Mouse (Mus musculus) kidney, embryonic 16.5 days (tissue): ENCODE data around the gene Prdx1. TPM values are rescaled to one million over a fixed set of nuclear protein-coding genes. Genes with fewer than 3 reads are reported as not detected.
"Not testable (repeated sequence)": the region's sequence is repeated elsewhere in the genome, so short reads cannot be mapped to it uniquely, and the experiment has no call there.

ENCODE experiments used
- ATAC-seq: fragments of 200-750 bp; cut with Nextera tagmentation; 2 replicates; pipeline ENCODE4 v1.8.0; 2017; ENCODE audit warnings: moderate TSS enrichment; ENCODE audit not compliant: low FRiP score, low TSS enrichment
- H3K27ac ChIP-seq: fragments of 300-500 bp; sonication (generic); 2 replicates; pipeline ENCODE4 v1.5.1; 2014; ENCODE audit warnings: low read length
- H3K27me3 ChIP-seq: fragments of 300-500 bp; sonication (generic); 2 replicates; pipeline ENCODE4 v1.6.1; 2014; ENCODE audit warnings: low read length, control low read depth, mixed read lengths; ENCODE audit not compliant: insufficient read depth
- H3K36me3 ChIP-seq: fragments of 300-500 bp; sonication (generic); 2 replicates; pipeline ENCODE4 v1.6.1; 2014; ENCODE audit warnings: low read length, control low read depth, mixed read lengths; ENCODE audit not compliant: insufficient read depth
- H3K4me1 ChIP-seq: fragments of 300-500 bp; sonication (generic); 2 replicates; pipeline ENCODE4 v1.6.1; 2014; ENCODE audit warnings: low read length, control low read depth, mixed read lengths; ENCODE audit not compliant: insufficient read depth
- H3K4me2 ChIP-seq: fragments of 300-500 bp; sonication (generic); replicated peaks from 2 replicates; pipeline ENCODE4 v1.6.1; 2014; ENCODE audit warnings: low read depth, low read length
- H3K4me3 ChIP-seq: fragments of 300-500 bp; sonication (generic); 2 replicates; pipeline ENCODE4 v1.5.1; 2014; ENCODE audit warnings: mild to moderate bottlenecking, low read length
- H3K9ac ChIP-seq: fragments of 300-500 bp; sonication (generic); replicated peaks from 2 replicates; pipeline ENCODE4 v1.6.1; 2014; ENCODE audit warnings: low read length
- H3K9me3 ChIP-seq: fragments of 300-500 bp; sonication (generic); 2 replicates; pipeline ENCODE4 v1.6.1; 2016; ENCODE audit warnings: low read length, control low read depth
- WGBS: fragments of 180-500 bp; shearing (Covaris S2); extraction: QIAGEN DNeasy Blood & Tissue Kit; methylation state at CpG from one replicate; pipeline ENCODE4 v1.1.7; 2014; 5-methylcytosine and 5-hydroxymethylcytosine counted together
- polyA plus RNA-seq: library from polyadenylated mRNA; unstranded; fragments of >200 nt; fragmentation: Nextera tagmentation; extraction: Ambion mirVana; gene quantifications from 2 replicates; pipeline ENCODE4 v1.2.1, GENCODE M21; 2015

Prdx1 gene
- polyA plus RNA-seq, 1 experiment from 2014 or later: 1,468 TPM

DNA sequence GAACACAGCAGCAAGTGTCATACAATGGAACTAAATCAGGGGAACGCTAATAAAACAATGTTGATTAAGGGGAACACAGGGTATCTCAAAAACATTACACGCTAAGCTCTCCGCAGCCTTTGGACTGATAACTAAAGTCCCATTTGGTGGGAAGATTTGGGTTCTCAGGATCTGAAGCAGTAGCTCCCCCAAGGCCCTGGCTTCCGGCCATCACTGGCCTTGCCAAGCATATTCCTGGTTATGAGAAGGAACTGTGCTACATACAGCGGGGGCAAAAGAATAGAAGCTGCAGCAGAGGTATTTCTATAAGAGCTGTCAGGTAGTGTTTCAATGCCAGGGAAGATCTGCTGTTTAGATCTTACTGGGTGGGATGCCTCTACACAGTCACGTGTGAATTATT, 32.1 kb upstream of the Prdx1 start:
- H3K9me3 ChIP-seq: no peaks in the 10 kb centered on the region
- no peak overlapping the region for H3K27ac ChIP-seq
- no peak overlapping the region for H3K9ac ChIP-seq
- H3K4me2 ChIP-seq: no peak overlapping the region
- peaks cover 25% of the 10 kb centered on the region for H3K4me1 ChIP-seq
- 88% methylated on average over 6 of the region's 6 CpGs for WGBS
- H3K36me3 ChIP-seq: peaks cover 9% of the 10 kb centered on the region
- H3K27me3 ChIP-seq: no peaks in the 10 kb centered on the region
- no peak for ATAC-seq
- H3K4me3 ChIP-seq: no peak overlapping the region

DNA sequence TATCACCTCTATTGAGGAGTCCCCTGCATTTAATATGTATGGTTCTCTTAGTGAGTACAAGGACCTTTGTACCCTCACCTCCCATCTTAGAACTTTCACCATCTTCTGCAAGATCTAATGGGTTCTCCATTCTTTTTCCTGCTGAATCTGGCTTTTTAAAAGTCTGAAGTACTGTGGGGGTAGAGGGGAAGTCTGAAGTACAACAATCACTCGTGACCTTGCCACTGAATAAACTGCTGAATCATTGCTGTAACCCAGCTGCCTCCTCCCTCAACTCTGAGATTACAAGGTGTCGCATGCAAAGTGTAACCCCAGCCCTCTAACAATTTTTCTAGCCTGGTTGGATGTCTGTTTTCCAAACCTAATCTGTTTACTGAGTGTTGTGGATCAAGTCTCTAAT, 30.2 kb upstream of the Prdx1 start:
- Histone ChIP-seq H3K4me2 (no peak overlapping the region), H3K36me3 (no peaks in the 10 kb centered on the region), H3K9ac (0 out of 2 replicates have a peak overlapping the region, but pooled peaks have one; percentile 42), H3K27ac (peak overlapping the region; percentile 65; the same call in 1 of the 2 replicates), H3K4me1 (peaks cover 15% of the 10 kb centered on the region), H3K27me3 (no peaks in the 10 kb centered on the region), H3K4me3 (no peak overlapping the region), H3K9me3 (no peaks in the 10 kb centered on the region)
- WGBS: 32% methylated on average over 2 of the region's 2 CpGs
- no peak for ATAC-seq

DNA sequence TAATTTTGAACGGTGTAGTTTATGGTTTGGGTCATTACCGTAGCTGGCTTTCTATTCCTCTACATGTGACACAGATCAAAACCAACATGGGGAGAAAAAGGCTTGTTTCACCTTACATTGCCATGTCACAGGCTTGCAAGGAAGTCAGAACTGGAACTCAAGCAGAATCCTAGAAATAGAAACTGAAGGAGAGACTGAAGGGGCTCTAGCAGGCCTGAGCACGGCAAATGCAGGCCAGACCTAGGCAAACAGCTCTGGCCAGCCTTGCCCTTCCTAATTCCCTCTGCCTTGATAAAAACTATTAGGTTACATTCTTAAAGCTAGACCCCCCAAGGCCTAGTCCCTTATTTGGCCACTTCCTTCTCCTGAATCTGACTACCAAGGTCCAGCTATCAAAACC, 29.7 kb upstream of the Prdx1 start:
- WGBS: 68% methylated on average over 3 of the region's 3 CpGs
- Histone ChIP-seq H3K4me3 (no peak overlapping the region), H3K4me2 (no peak overlapping the region), H3K27me3 (no peaks in the 10 kb centered on the region), H3K9me3 (no peaks in the 10 kb centered on the region), H3K27ac (peak overlapping the region; percentile 65), H3K9ac (no peak overlapping the region), H3K36me3 (no peaks in the 10 kb centered on the region), H3K4me1 (peaks cover 13% of the 10 kb centered on the region)
- ATAC-seq: no peak

DNA sequence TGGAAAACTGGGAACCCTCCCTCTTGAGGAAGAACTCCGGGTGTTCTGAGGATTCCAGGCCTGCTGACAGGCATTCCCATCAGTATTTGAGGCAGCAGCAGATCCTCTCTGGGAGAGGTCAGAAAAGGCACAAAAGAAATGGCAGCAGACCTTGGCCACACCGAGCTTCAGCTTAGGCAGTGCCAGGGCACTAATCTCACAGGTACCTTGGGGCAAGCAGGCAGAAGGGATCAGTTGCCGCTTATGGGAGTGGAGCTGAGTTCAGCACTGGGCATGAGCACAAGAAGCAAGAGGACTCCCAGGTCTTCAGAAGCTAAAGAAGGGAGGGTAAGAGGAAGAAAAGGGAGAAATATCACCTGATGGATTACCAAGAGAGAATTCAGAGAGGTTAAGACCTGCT, 27.4 kb upstream of the Prdx1 start:
- H3K4me1 ChIP-seq: peaks cover 8% of the 10 kb centered on the region
- no peak overlapping the region for H3K27ac ChIP-seq
- H3K36me3 ChIP-seq: no peaks in the 10 kb centered on the region
- H3K9me3 ChIP-seq: no peaks in the 10 kb centered on the region
- H3K4me3 ChIP-seq: no peak overlapping the region
- no peak for ATAC-seq
- 0 out of 2 replicates have a peak overlapping the region, but pooled peaks have one; percentile 12 for H3K9ac ChIP-seq
- no peaks in the 10 kb centered on the region for H3K27me3 ChIP-seq
- 42% methylated on average over 3 of the region's 3 CpGs for WGBS
- H3K4me2 ChIP-seq: no peak overlapping the region

DNA sequence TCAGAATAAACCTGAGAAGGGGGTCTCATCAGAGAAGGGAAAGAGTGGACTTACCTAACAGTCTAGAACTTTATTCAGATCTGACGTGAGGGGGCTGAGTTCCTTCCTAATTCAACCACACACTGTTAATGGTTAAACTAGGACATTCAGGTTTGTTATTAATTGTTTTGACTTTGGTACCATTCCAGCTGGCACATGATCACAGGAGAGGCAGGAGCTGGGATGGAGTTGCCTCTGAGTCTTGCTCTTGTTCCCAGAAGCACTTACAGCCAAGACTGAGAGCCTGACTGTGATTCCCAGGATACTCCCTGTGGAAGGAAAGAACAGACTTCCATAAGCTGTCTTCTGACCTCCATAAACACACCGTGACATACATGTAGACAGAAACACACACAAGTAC, 25.9 kb upstream of the Prdx1 start:
- no peaks in the 10 kb centered on the region for H3K36me3 ChIP-seq
- peak overlapping the region; percentile 7; the same call in 1 of the 2 replicates for H3K4me2 ChIP-seq
- peaks cover 8% of the 10 kb centered on the region for H3K4me1 ChIP-seq
- peak; percentile 68; the same call in 1 of the 2 replicates for ATAC-seq
- peak overlapping the region; percentile 36 for H3K27ac ChIP-seq
- no peaks in the 10 kb centered on the region for H3K9me3 ChIP-seq
- H3K27me3 ChIP-seq: no peaks in the 10 kb centered on the region
- H3K4me3 ChIP-seq: no peak overlapping the region
- H3K9ac ChIP-seq: no peak overlapping the region
- 47% methylated on average over 2 of the region's 2 CpGs for WGBS

DNA sequence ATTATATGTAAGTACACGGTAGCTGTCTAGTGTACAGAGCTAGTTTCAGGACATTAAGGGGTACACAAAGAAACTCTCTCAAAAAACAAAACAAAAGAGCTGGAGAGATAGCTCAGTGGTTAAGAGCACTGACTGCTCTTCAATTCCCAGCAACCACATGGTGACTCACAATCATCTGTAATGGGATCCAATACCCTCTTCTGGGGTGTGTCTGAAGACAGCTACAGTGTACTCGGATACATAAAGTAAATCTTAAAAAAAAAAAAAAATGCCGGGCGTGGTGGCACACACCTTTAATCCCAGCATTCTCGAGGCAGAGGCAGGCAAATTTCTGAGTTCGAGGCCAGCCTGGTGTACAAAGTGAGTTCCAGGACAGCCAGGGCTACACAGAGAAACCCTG, 25.4 kb upstream of the Prdx1 start:
- WGBS: 77% methylated on average over 6 of the region's 6 CpGs
- H3K9ac ChIP-seq: not testable (repeated sequence)

DNA sequence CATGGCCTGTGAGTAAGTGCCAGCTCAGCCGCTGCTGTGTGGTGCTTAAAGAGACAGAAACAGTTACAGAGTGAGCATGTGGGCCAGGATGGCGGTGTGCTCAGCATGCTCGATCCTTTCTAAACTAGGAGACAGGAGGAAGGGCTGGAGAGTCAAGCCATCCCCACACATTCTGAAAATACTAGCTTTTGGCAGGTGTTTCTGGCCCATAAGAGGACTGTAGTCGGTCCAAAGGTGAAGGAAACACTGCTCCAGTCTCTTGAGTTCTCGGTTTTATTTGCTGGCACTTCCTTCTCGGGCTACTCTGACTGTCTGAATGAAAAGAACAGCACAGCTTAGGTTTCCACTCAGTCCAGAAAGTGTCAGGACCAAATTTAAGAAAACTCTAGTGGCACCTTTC, 24.5 kb upstream of the Prdx1 start:
- ATAC-seq: no peak
- Histone ChIP-seq H3K4me1 (peaks cover 5% of the 10 kb centered on the region), H3K4me2 (no peak overlapping the region), H3K4me3 (no peak overlapping the region), H3K27me3 (no peaks in the 10 kb centered on the region), H3K9ac (no peak overlapping the region), H3K27ac (no peak overlapping the region), H3K36me3 (no peaks in the 10 kb centered on the region), H3K9me3 (no peaks in the 10 kb centered on the region)
- 74% methylated on average over 6 of the region's 6 CpGs for WGBS

More for the DNA sequence above, 25.4 kb upstream of the Prdx1 start:
- peak overlapping the region; percentile 16 for H3K27ac ChIP-seq
- ATAC-seq, H3K4me3 ChIP-seq, H3K4me2 ChIP-seq, H3K9me3 ChIP-seq, H3K27me3 ChIP-seq, H3K4me1 ChIP-seq, H3K36me3 ChIP-seq: not testable (repeated sequence)

DNA sequence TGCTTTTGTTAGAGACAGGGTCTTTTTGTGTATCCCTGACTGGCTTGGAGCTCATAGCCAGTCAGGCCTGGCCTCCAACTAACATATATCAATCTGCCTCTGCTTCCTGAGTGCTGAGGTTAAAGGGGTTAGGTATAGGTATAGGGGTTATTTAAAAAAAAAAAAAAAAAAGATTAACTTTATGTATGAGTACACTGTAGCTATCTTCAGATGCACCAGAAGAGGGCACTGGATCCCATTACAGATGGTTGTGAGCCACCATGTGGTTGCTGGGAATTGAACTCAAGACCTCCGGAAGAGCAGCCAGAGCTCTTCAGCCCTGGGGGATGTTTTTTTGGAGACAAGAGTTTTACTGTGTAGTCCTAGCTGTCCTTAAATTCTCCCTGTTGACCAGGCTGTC, 23.3 kb upstream of the Prdx1 start:
- no peak overlapping the region for H3K4me3 ChIP-seq
- WGBS: 83% methylated on average over 1 of the region's 1 CpGs
- H3K27me3 ChIP-seq: no peaks in the 10 kb centered on the region
- no peak overlapping the region for H3K27ac ChIP-seq
- no peak for ATAC-seq
- no peak overlapping the region for H3K9ac ChIP-seq
- peaks cover 4% of the 10 kb centered on the region for H3K4me1 ChIP-seq
- H3K4me2 ChIP-seq: no peak overlapping the region
- H3K36me3 ChIP-seq: no peaks in the 10 kb centered on the region
- no peaks in the 10 kb centered on the region for H3K9me3 ChIP-seq

DNA sequence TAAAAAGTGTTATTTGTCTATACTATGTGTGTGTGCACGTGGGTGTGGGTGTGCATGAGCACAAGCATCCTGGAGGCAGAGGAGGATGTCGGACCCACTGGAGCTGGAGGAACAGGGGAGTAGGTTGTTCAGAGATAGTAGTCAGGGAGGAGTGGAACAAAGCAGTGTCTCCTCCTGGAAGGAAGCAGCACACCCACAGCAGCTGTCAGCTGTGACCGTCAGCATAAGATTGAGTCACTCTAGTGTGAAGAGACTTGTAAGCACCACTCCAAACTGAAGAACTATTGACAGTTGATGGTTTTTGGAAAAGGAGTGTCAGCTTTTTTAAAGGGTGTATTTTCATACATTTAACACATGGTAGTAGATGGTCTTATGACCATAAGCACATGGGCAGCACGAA, 18.7 kb upstream of the Prdx1 start:
- H3K9me3 ChIP-seq: no peaks in the 10 kb centered on the region
- H3K36me3 ChIP-seq: no peaks in the 10 kb centered on the region
- no peak for ATAC-seq
- no peak overlapping the region for H3K4me3 ChIP-seq
- H3K4me2 ChIP-seq: no peak overlapping the region
- no peaks in the 10 kb centered on the region for H3K27me3 ChIP-seq
- WGBS: 54% methylated on average over 4 of the region's 4 CpGs
- H3K9ac ChIP-seq: no peak overlapping the region
- no peaks in the 10 kb centered on the region for H3K4me1 ChIP-seq
- no peak overlapping the region for H3K27ac ChIP-seq

DNA sequence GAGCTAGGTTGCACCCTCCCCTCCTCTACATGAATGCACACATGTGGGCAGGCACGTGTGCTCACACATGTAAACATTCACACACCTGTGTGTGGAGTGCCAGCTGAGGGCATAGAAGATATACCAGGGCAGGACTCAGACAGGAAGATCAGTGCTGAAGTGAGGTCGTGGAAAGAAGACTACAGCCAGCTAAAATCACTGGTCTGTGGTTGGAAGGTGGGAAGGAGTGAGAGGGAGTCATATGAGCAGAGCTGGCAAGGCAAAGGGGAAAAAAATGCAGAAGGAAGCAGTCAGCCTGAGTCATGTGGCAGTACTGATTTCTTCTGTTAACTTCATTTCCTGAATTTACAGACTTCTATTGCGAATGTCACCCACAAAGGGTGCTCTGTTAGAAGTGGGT, 17.2 kb upstream of the Prdx1 start:
- no peaks in the 10 kb centered on the region for H3K36me3 ChIP-seq
- peak overlapping the region; percentile 49; the same call in 1 of the 2 replicates for H3K27ac ChIP-seq
- ATAC-seq: 0 out of 2 replicates have a peak, but pooled peaks have one; percentile 27
- no peak overlapping the region for H3K9ac ChIP-seq
- WGBS: 50% methylated on average over 3 of the region's 3 CpGs
- no peak overlapping the region for H3K4me2 ChIP-seq
- H3K4me3 ChIP-seq: no peak overlapping the region
- H3K4me1 ChIP-seq: no peaks in the 10 kb centered on the region
- H3K27me3 ChIP-seq: no peaks in the 10 kb centered on the region
- no peaks in the 10 kb centered on the region for H3K9me3 ChIP-seq
